In the genomic region with DNA sequence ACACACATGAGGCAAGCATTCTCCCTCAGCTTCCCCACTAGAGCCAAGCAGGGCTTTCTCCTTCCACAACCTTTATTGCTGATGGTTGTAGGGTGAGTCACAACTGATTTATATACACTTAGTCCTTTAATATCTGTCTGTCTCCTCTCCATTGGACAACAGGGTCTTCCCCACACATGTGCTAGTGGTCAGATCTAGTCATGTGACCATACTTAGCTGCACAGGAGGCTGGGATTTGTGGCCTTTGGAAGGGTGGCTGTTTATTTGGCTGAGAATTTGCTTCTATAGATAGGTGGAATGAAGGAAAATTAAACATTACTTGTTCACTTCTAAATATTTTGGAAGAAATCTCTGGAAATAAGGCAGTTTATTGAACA, we compare ENCODE assay signal across 21 mouse cellular contexts. TPM values are rescaled to one million over a fixed set of nuclear protein-coding genes. Genes with fewer than 3 reads are reported as not detected.
DNase-seq lines count a peak whose midpoint lies in the region; ATAC-seq and TF ChIP-seq lines count a peak whose summit lies in the region.
"Had no signal": no experiment of that assay in that cellular context is flagged by ENCODE, and none has a peak within 500 bp of the region (broad histone marks: within the 10 kb centered on the region; RNA-seq: fewer than 3 reads in every experiment).

No protein-coding gene starts in this region.

- no peak for ATAC-seq in megakaryocyte, adult 5-6 weeks (ENCODE audit: poor library complexity, severe bottlenecking)
- ATAC-seq in intestine, embryonic 16.5 days = peak; percentile 25
- ATAC-seq in stomach, postnatal 0 days (ENCODE audit: low FRiP score, low TSS enrichment) = no peak
- ATAC-seq: forebrain, embryonic 13.5 days; midbrain, embryonic 15.5 days had no signal

- H3K36me3 ChIP-seq in megakaryocyte, embryonic 14.5 days (replicated peaks; ENCODE audit: low read length) = peaks cover 35% of the 10 kb centered on the region
- peaks cover 0 to 40% of the 10 kb centered on the region in 2 experiments for H3K36me3 ChIP-seq in CH12.LX (replicated peaks in 1 of 2; ENCODE audit: control insufficient read depth in 1 of 2, insufficient read depth in 1 of 2, low read length in 1 of 2)
- H3K36me3 ChIP-seq in intestine, embryonic 16.5 days (ENCODE audit: control insufficient read depth, insufficient read depth, low read length) = no peaks in the 10 kb centered on the region
- H3K36me3 ChIP-seq in stomach, postnatal 0 days (ENCODE audit: control insufficient read depth, insufficient read depth, low read length) = no peaks in the 10 kb centered on the region
- H3K36me3 ChIP-seq: heart, embryonic 15.5 days; hindbrain, embryonic 15.5 days; limb, embryonic 15.5 days; lung, embryonic 15.5 days; midbrain, embryonic 15.5 days had no signal

- TF ChIP-seq CTCF in CH12.LX (conservative IDR thresholded peaks at IDR 0.05 in 1 of 2, IDR thresholded peaks at IDR 0.05 in 1 of 2; ENCODE audit: low read depth in 2 of 2, low read length in 2 of 2) = no peak
- TF ChIP-seq CTCF in stomach, postnatal 0 days (IDR thresholded peaks at IDR 0.05; ENCODE audit: low read depth) = no peak

- no peak overlapping the region for H3K9ac ChIP-seq in CH12.LX (ENCODE audit: insufficient read depth, low read depth)
- no peak overlapping the region for H3K9ac ChIP-seq in intestine, embryonic 16.5 days (ENCODE audit: low read depth, low read length)
- H3K9ac ChIP-seq in stomach, postnatal 0 days (ENCODE audit: low read length) = no peak overlapping the region
- H3K9ac ChIP-seq: forebrain, embryonic 13.5 days; heart, embryonic 15.5 days; hindbrain, embryonic 15.5 days; limb, embryonic 15.5 days; lung, embryonic 15.5 days; midbrain, embryonic 15.5 days had no signal

- TF ChIP-seq RAD21 in CH12.LX (IDR thresholded peaks at IDR 0.05; ENCODE audit: low read depth, low read length) = no peak

- TF ChIP-seq POLR2A in CH12.LX (IDR thresholded peaks at IDR 0.05; ENCODE audit: low read depth, low read length) = no peak

- DNase-seq in CH12.LX (ENCODE audit: extremely low read depth) = no peak
- no peak for DNase-seq in stomach, postnatal 0 days (ENCODE audit: low spot score)
- DNase-seq in cerebellum, adult 18-20 months = no peak
- DNase-seq in lung, adult 18-20 months = no peak
- DNase-seq: cerebellum, adult 9-11 months; gastrocnemius, postnatal 10 days; heart, adult 18-20 months; heart, postnatal 4 days; kidney, adult 11 months; layer of hippocampus, postnatal 36 days; thymus, adult 18-20 months had no signal

- no peak overlapping the region for H3K4me2 ChIP-seq in CH12.LX (ENCODE audit: insufficient read depth, low read depth, poor library complexity, severe bottlenecking)
- peak overlapping the region; percentile 7 for H3K4me2 ChIP-seq in intestine, embryonic 16.5 days (ENCODE audit: low read depth, low read length)
- H3K4me2 ChIP-seq in stomach, postnatal 0 days (replicated peaks; ENCODE audit: low read depth) = no peak overlapping the region
- H3K4me2 ChIP-seq: forebrain, embryonic 13.5 days; heart, embryonic 15.5 days; hindbrain, embryonic 15.5 days; limb, embryonic 15.5 days; lung, embryonic 15.5 days; midbrain, embryonic 15.5 days had no signal

- peaks cover 79% of the 10 kb centered on the region for H3K4me1 ChIP-seq in megakaryocyte, embryonic 14.5 days
- H3K4me1 ChIP-seq in CH12.LX (ENCODE audit: control insufficient read depth in 1 of 2, insufficient read depth in 2 of 2) = peaks cover 27 to 70% of the 10 kb centered on the region in 2 experiments
- H3K4me1 ChIP-seq in intestine, embryonic 16.5 days (ENCODE audit: control insufficient read depth, insufficient read depth, low read length) = peaks cover 42% of the 10 kb centered on the region
- H3K4me1 ChIP-seq in stomach, postnatal 0 days (replicated peaks; ENCODE audit: control insufficient read depth, insufficient read depth) = peaks cover 4% of the 10 kb centered on the region; the same call in 1 of the 2 replicates

- TF ChIP-seq EP300 in CH12.LX (IDR thresholded peaks at IDR 0.05; ENCODE audit: low read length) = no peak
- no peak for TF ChIP-seq EP300 in stomach, postnatal 0 days (optimal IDR thresholded peaks at IDR 0.05)

- no peaks in the 10 kb centered on the region for H3K27me3 ChIP-seq in megakaryocyte, embryonic 14.5 days (replicated peaks)
- no peaks in the 10 kb centered on the region for H3K27me3 ChIP-seq in CH12.LX (replicated peaks)
- no peaks in the 10 kb centered on the region for H3K27me3 ChIP-seq in intestine, embryonic 16.5 days (replicated peaks; ENCODE audit: control insufficient read depth, insufficient read depth, low read length)
- no peaks in the 10 kb centered on the region for H3K27me3 ChIP-seq in stomach, postnatal 0 days (ENCODE audit: control insufficient read depth, insufficient read depth, low read length)
- H3K27me3 ChIP-seq: forebrain, embryonic 13.5 days; heart, embryonic 15.5 days; hindbrain, embryonic 15.5 days; limb, embryonic 15.5 days; lung, embryonic 15.5 days; midbrain, embryonic 15.5 days had no signal

- peaks cover 97% of the 10 kb centered on the region for H3K79me2 ChIP-seq in CH12.LX (replicated peaks; ENCODE audit: control insufficient read depth, extremely low read depth, insufficient read depth, poor library complexity, severe bottlenecking)

- in situ Hi-C loops in CH12.LX (cut with MboI; ENCODE audit: low pct_ligation_motif_present, low pct_unique_long_range_greater_than_20kb, low sequenced_read_pairs) = no loop called here

- no peaks in the 10 kb centered on the region for H3K9me3 ChIP-seq in megakaryocyte, embryonic 14.5 days
- H3K9me3 ChIP-seq in CH12.LX (replicated peaks; ENCODE audit: low read length) = no peaks in the 10 kb centered on the region
- no peaks in the 10 kb centered on the region for H3K9me3 ChIP-seq in intestine, embryonic 16.5 days (ENCODE audit: control insufficient read depth, low read length)
- H3K9me3 ChIP-seq in stomach, postnatal 0 days (ENCODE audit: control insufficient read depth, low read length) = no peaks in the 10 kb centered on the region
- H3K9me3 ChIP-seq: forebrain, embryonic 13.5 days; heart, embryonic 15.5 days; hindbrain, embryonic 15.5 days; limb, embryonic 15.5 days; lung, embryonic 15.5 days; midbrain, embryonic 15.5 days had no signal

- H3K4me3 ChIP-seq in megakaryocyte, embryonic 14.5 days (replicated peaks) = peak overlapping the region; percentile 78
- H3K4me3 ChIP-seq in CH12.LX (replicated peaks in 1 of 3; ENCODE audit: low read depth in 2 of 3, low read length in 2 of 3, poor library complexity in 1 of 3) = no peak overlapping the region
- H3K4me3 ChIP-seq in intestine, embryonic 16.5 days (ENCODE audit: low read length) = no peak overlapping the region
- H3K4me3 ChIP-seq in stomach, postnatal 0 days (ENCODE audit: low read depth, low read length) = no peak overlapping the region
- H3K4me3 ChIP-seq: forebrain, embryonic 13.5 days; heart, embryonic 15.5 days; hindbrain, embryonic 15.5 days; limb, embryonic 15.5 days; lung, embryonic 15.5 days; midbrain, embryonic 15.5 days had no signal

- dilution Hi-C loops in CH12.LX (cut with MboI; ENCODE audit: extremely low pct_ligation_motif_present, extremely low pct_unique_long_range_greater_than_20kb, low sequenced_read_pairs) = no loop called here

- H3K27ac ChIP-seq in CH12.LX (ENCODE audit: insufficient read depth, low read depth) = no peak overlapping the region
- H3K27ac ChIP-seq in intestine, embryonic 16.5 days (ENCODE audit: low read length) = peak overlapping the region; percentile 78
- H3K27ac ChIP-seq in stomach, postnatal 0 days (replicated peaks) = 0 out of 2 replicates have a peak overlapping the region, but pooled peaks have one; percentile 24
- H3K27ac ChIP-seq: forebrain, embryonic 13.5 days; hindbrain, embryonic 15.5 days; kidney, postnatal 0 days; limb, embryonic 15.5 days; lung, embryonic 15.5 days; midbrain, embryonic 15.5 days had no signal

TF ChIP-seq in CH12.LX, 34 proteins besides CTCF, POLR2A, EP300 and RAD21:
- TF ChIP-seq USF1 (IDR thresholded peaks at IDR 0.05; ENCODE audit: low read depth, low read length) (peak; percentile 58), ETS1 (conservative IDR thresholded peaks at IDR 0.05; ENCODE audit: low read depth, low read length) (no peak), USF2 (conservative IDR thresholded peaks at IDR 0.05; ENCODE audit: low read depth, low read length) (peak; percentile 42; the same call in 1 of the 2 replicates), BHLHE40 (IDR thresholded peaks at IDR 0.05; ENCODE audit: low read depth, low read length) (peak; percentile 54)

RNA-seq across cellular contexts. Expression of gene Dyrk1a, which starts 4.9 kb away (rescaled TPM):
- 5.9 and 6.5 TPM in 2 replicates for polyA plus RNA-seq in megakaryocyte, embryonic 14.5 days (2012; ENCODE audit: insufficient read depth, low replicate concordance)
- 65.9 and 67.4 TPM in 2 replicates for total RNA-seq in megakaryocyte, adult 5-6 weeks (2015)
- total RNA-seq in megakaryocyte, adult 5-6 weeks (2017) = 62.2 and 66.8 TPM in 2 replicates
- total RNA-seq in CH12.LX (2012; rRNA removed) (32.4 and 36.1 TPM in 2 replicates), CH12.LX (2014; rRNA removed) (39.2 and 40.4 TPM in 2 replicates)
- polyA plus RNA-seq in CH12.LX (2012; ENCODE audit: insufficient read length, low read depth) = 42.9 and 53.7 TPM in 2 replicates
- 7.1 and 7.3 TPM in 2 replicates for polyA plus RNA-seq in intestine, embryonic 16.5 days (2015; fragmentation: Nextera tagmentation; extraction: Ambion mirVana)
- 4.6 and 5.2 TPM in 2 replicates for polyA plus RNA-seq in stomach, postnatal 0 days (2015; fragmentation: Nextera tagmentation; extraction: Ambion mirVana)

RNA-seq across cellular contexts. Expression of gene Vps26c, which starts 48.1 kb away (rescaled TPM):
- 2.8 and 3.1 TPM in 2 replicates for polyA plus RNA-seq in megakaryocyte, embryonic 14.5 days (2012; ENCODE audit: insufficient read depth, low replicate concordance)
- total RNA-seq in megakaryocyte, adult 5-6 weeks (2015) = 39.2 and 43.3 TPM in 2 replicates
- 45.6 and 46.0 TPM in 2 replicates for total RNA-seq in megakaryocyte, adult 5-6 weeks (2017)
- 46.9 and 47.8 TPM in 2 replicates for total RNA-seq in CH12.LX (2012; rRNA removed)
- 74.4 and 75.5 TPM in 2 replicates for total RNA-seq in CH12.LX (2014; rRNA removed)
- 40.0 and 43.5 TPM in 2 replicates for polyA plus RNA-seq in CH12.LX (2012; ENCODE audit: insufficient read length, low read depth)
- polyA plus RNA-seq in intestine, embryonic 16.5 days (2015; fragmentation: Nextera tagmentation; extraction: Ambion mirVana) = 67.7 and 71.8 TPM in 2 replicates
- 28.5 and 34.8 TPM in 2 replicates for polyA plus RNA-seq in stomach, postnatal 0 days (2015; fragmentation: Nextera tagmentation; extraction: Ambion mirVana)
